8 mouse cellular contexts compared by ENCODE assay signal in genomic region chr5:23711244-23711643, GRCm38 (mm10). TPM values are rescaled to one million over a fixed set of nuclear protein-coding genes. Genes with fewer than 3 reads are reported as not detected.
DNase-seq lines count a peak whose midpoint lies in the region; ATAC-seq and TF ChIP-seq lines count a peak whose summit lies in the region.

No protein-coding gene starts in this region.

- 97% methylated on average over 4 of the region's 4 CpGs for WGBS in forebrain, embryonic 15.5 days
- 97% methylated on average over 4 of the region's 4 CpGs for WGBS in forebrain, embryonic 14.5 days
- 92% methylated on average over 4 of the region's 4 CpGs for whole genome bisulfite sequencing in liver, embryonic 11.5 days
- WGBS in liver, postnatal 0 days (ENCODE audit: insufficient replicate concordance): 93% methylated on average over 4 of the region's 4 CpGs
- WGBS in limb, embryonic 13.5 days: 96% methylated on average over 4 of the region's 4 CpGs

- peak overlapping the region; percentile 70; the same call in 1 of the 2 replicates for H3K4me3 ChIP-seq in forebrain, embryonic 15.5 days
- H3K4me3 ChIP-seq in forebrain, embryonic 14.5 days (ENCODE audit: low read depth, low read length): no peak overlapping the region
- H3K4me3 ChIP-seq in liver, embryonic 11.5 days (ENCODE audit: low read depth, low read length): peak overlapping the region; percentile 77
- no peak overlapping the region for H3K4me3 ChIP-seq in liver, postnatal 0 days (ENCODE audit: low read depth, low read length)
- peak overlapping the region; percentile 30 to 44; a peak in 3 of 4 replicates for H3K4me3 ChIP-seq in MEL (ENCODE audit: control insufficient read depth in 1 of 2, insufficient read depth in 1 of 2, low read depth in 2 of 2, low read length in 2 of 2)
- peak overlapping the region; percentile 75 for H3K4me3 ChIP-seq in limb, embryonic 13.5 days

- H3K9ac ChIP-seq in forebrain, embryonic 15.5 days (replicated peaks): no peak overlapping the region
- H3K9ac ChIP-seq in forebrain, embryonic 14.5 days (ENCODE audit: low read length): no peak overlapping the region
- H3K9ac ChIP-seq in liver, embryonic 11.5 days (ENCODE audit: low read depth, low read length): no peak overlapping the region
- no peak overlapping the region for H3K9ac ChIP-seq in liver, postnatal 0 days (replicated peaks)
- H3K9ac ChIP-seq in MEL (ENCODE audit: control insufficient read depth, low read depth, low read length, poor library complexity, severe bottlenecking): peak overlapping the region; percentile 20
- no peak overlapping the region for H3K9ac ChIP-seq in limb, embryonic 13.5 days

- no peak overlapping the region for H3K4me2 ChIP-seq in forebrain, embryonic 15.5 days (replicated peaks)
- no peak overlapping the region; the same call in 1 of the 2 replicates for H3K4me2 ChIP-seq in forebrain, embryonic 14.5 days (ENCODE audit: low read length)
- peak overlapping the region; percentile 68 for H3K4me2 ChIP-seq in liver, embryonic 11.5 days
- H3K4me2 ChIP-seq in liver, postnatal 0 days (ENCODE audit: low read depth, low read length): no peak overlapping the region
- peak overlapping the region; percentile 78 for H3K4me2 ChIP-seq in limb, embryonic 13.5 days (replicated peaks)

- H3K27ac ChIP-seq in forebrain, embryonic 15.5 days (replicated peaks): no peak overlapping the region
- H3K27ac ChIP-seq in forebrain, embryonic 14.5 days (ENCODE audit: low read depth, low read length): no peak overlapping the region
- no peak overlapping the region for H3K27ac ChIP-seq in liver, embryonic 11.5 days (ENCODE audit: low read depth, low read length)
- no peak overlapping the region for H3K27ac ChIP-seq in liver, postnatal 0 days (ENCODE audit: low read depth)
- no peak overlapping the region for H3K27ac ChIP-seq in MEL (ENCODE audit: control insufficient read depth, low read depth, low read length)
- no peak overlapping the region for H3K27ac ChIP-seq in limb, embryonic 13.5 days

- no peaks in the 10 kb centered on the region for H3K9me3 ChIP-seq in forebrain, embryonic 15.5 days
- H3K9me3 ChIP-seq in forebrain, embryonic 14.5 days (replicated peaks; ENCODE audit: control insufficient read depth, low read length): no peaks in the 10 kb centered on the region; the same call in 1 of the 2 replicates
- peaks cover 45% of the 10 kb centered on the region for H3K9me3 ChIP-seq in liver, embryonic 11.5 days (ENCODE audit: control insufficient read depth, low read length)
- peaks cover 7% of the 10 kb centered on the region for H3K9me3 ChIP-seq in liver, postnatal 0 days (ENCODE audit: low read length)
- no peaks in the 10 kb centered on the region for H3K9me3 ChIP-seq in MEL (replicated peaks; ENCODE audit: insufficient read depth, low read length)
- peaks cover 40% of the 10 kb centered on the region for H3K9me3 ChIP-seq in limb, embryonic 13.5 days

- no peak; a peak in 1 of 4 replicates for TF ChIP-seq POLR2A in MEL (IDR thresholded peaks at IDR 0.05; ENCODE audit: control insufficient read depth in 1 of 2, insufficient read depth in 1 of 2, low read depth in 1 of 2, low read length in 2 of 2, poor library complexity in 1 of 2)

- ATAC-seq in forebrain, embryonic 15.5 days (replicated peaks): no peak
- ATAC-seq in forebrain, embryonic 14.5 days: no peak
- no peak for ATAC-seq in liver, embryonic 11.5 days (replicated peaks; ENCODE audit: low FRiP score)
- no peak for ATAC-seq in liver, postnatal 0 days
- ATAC-seq in limb, embryonic 13.5 days (ENCODE audit: low FRiP score, low read depth): no peak

- TF ChIP-seq CTCF in liver, postnatal 0 days (IDR thresholded peaks at IDR 0.05; ENCODE audit: low read depth): no peak
- no peak for TF ChIP-seq CTCF in MEL (IDR thresholded peaks at IDR 0.05 in 2 of 3, conservative IDR thresholded peaks at IDR 0.05 in 1 of 3; ENCODE audit: control insufficient read depth in 1 of 3, insufficient read depth in 1 of 3, low read depth in 2 of 3, low read length in 3 of 3, poor library complexity in 1 of 3, severe bottlenecking in 1 of 3)

- no peak for DNase-seq in forebrain, embryonic 14.5 days (ENCODE audit: low spot score)
- no peak for DNase-seq in liver, embryonic 11.5 days (ENCODE audit: low spot score)
- DNase-seq in liver, postnatal 0 days: no peak
- peak; percentile 65 for DNase-seq in MEL (ENCODE audit: low read depth, low spot score)
- DNase-seq in T-cell, adult 2 months (ENCODE audit: low spot score): no peak
- no peak for DNase-seq in lung, postnatal 14 days

- H3K4me1 ChIP-seq in forebrain, embryonic 15.5 days: peaks cover 4% of the 10 kb centered on the region; the same call in 1 of the 2 replicates
- H3K4me1 ChIP-seq in forebrain, embryonic 14.5 days (ENCODE audit: control insufficient read depth, insufficient read depth, low read length): no peaks in the 10 kb centered on the region
- H3K4me1 ChIP-seq in liver, embryonic 11.5 days (replicated peaks; ENCODE audit: control insufficient read depth, insufficient read depth, low read length): no peaks in the 10 kb centered on the region
- H3K4me1 ChIP-seq in liver, postnatal 0 days (ENCODE audit: insufficient read depth): no peaks in the 10 kb centered on the region
- H3K4me1 ChIP-seq in MEL (ENCODE audit: control insufficient read depth in 1 of 2, insufficient read depth in 2 of 2, low read length in 2 of 2): no peaks in the 10 kb centered on the region; a peak in 2 of 4 replicates
- no peaks in the 10 kb centered on the region for H3K4me1 ChIP-seq in limb, embryonic 13.5 days

- H3K79me2 ChIP-seq in MEL (ENCODE audit: control insufficient read depth, insufficient read depth, low read length, poor library complexity): peaks cover 10% of the 10 kb centered on the region

- no peak for TF ChIP-seq EP300 in liver, postnatal 0 days (IDR thresholded peaks at IDR 0.05; ENCODE audit: low read depth)
- TF ChIP-seq EP300 in MEL (IDR thresholded peaks at IDR 0.05; ENCODE audit: low read depth in 1 of 2, low read length in 2 of 2): no peak

- H3K27me3 ChIP-seq in forebrain, embryonic 15.5 days: no peaks in the 10 kb centered on the region
- H3K27me3 ChIP-seq in forebrain, embryonic 14.5 days (replicated peaks; ENCODE audit: control insufficient read depth, insufficient read depth, low read length): no peaks in the 10 kb centered on the region
- no peaks in the 10 kb centered on the region for H3K27me3 ChIP-seq in liver, embryonic 11.5 days (replicated peaks; ENCODE audit: control insufficient read depth, insufficient read depth, low read length)
- H3K27me3 ChIP-seq in liver, postnatal 0 days (ENCODE audit: insufficient read depth, low read length): no peaks in the 10 kb centered on the region
- H3K27me3 ChIP-seq in MEL (ENCODE audit: control insufficient read depth in 1 of 2, insufficient read depth in 2 of 2, low read length in 2 of 2): no peaks in the 10 kb centered on the region
- no peaks in the 10 kb centered on the region for H3K27me3 ChIP-seq in limb, embryonic 13.5 days

- H3K36me3 ChIP-seq in forebrain, embryonic 15.5 days: peaks cover 20% of the 10 kb centered on the region
- peaks cover 18% of the 10 kb centered on the region for H3K36me3 ChIP-seq in forebrain, embryonic 14.5 days (ENCODE audit: control insufficient read depth, insufficient read depth, low read length)
- H3K36me3 ChIP-seq in liver, embryonic 11.5 days (ENCODE audit: control insufficient read depth, insufficient read depth, low read length): peaks cover 47% of the 10 kb centered on the region
- peaks cover 5% of the 10 kb centered on the region; the same call in 1 of the 2 replicates for H3K36me3 ChIP-seq in liver, postnatal 0 days (replicated peaks; ENCODE audit: insufficient read depth, low read length)
- peaks cover 5 to 13% of the 10 kb centered on the region in 2 experiments for H3K36me3 ChIP-seq in MEL (ENCODE audit: control insufficient read depth in 1 of 2, insufficient read depth in 2 of 2, low read length in 2 of 2)
- peaks cover 47% of the 10 kb centered on the region for H3K36me3 ChIP-seq in limb, embryonic 13.5 days

- no peak for TF ChIP-seq RAD21 in MEL (IDR thresholded peaks at IDR 0.05; ENCODE audit: low read depth, low read length)

TF ChIP-seq in MEL, 35 proteins besides CTCF, POLR2A, EP300 and RAD21:
- TF ChIP-seq GABPA (IDR thresholded peaks at IDR 0.05; ENCODE audit: low read depth, low read length): no peak
- no peak for TF ChIP-seq KAT2A (conservative IDR thresholded peaks at IDR 0.05; ENCODE audit: low read depth, low read length)
- no peak for TF ChIP-seq TCF12 (IDR thresholded peaks at IDR 0.05; ENCODE audit: low read depth, low read length)
- TF ChIP-seq MYC (IDR thresholded peaks at IDR 0.05; ENCODE audit: low read depth, low read length): no peak
- 0 out of 2 replicates have a peak, but pooled peaks have one; percentile 8 for TF ChIP-seq SIN3A (IDR thresholded peaks at IDR 0.05; ENCODE audit: low read length)
- TF ChIP-seq POLR2AphosphoS2 (IDR thresholded peaks at IDR 0.05; ENCODE audit: low read length): peak; percentile 94
- no peak for TF ChIP-seq CHD2 (IDR thresholded peaks at IDR 0.05; ENCODE audit: low read length)
- no peak for TF ChIP-seq RCOR1 (IDR thresholded peaks at IDR 0.05; ENCODE audit: low read depth, low read length)
TF ChIP-seq in MEL: peak in this region for 2.

RNA-seq across cellular contexts. Expression of gene Srpk2, which starts 26.8 kb away (rescaled TPM):
- 96.2 and 99.9 TPM in 2 replicates for polyA plus RNA-seq in forebrain, embryonic 15.5 days (2015; fragmentation: Nextera tagmentation; extraction: Ambion mirVana)
- polyA plus RNA-seq in forebrain, embryonic 14.5 days (2014; fragmentation: Nextera tagmentation; extraction: Ambion mirVana): 98.4 and 102 TPM in 2 replicates
- polyA plus RNA-seq in liver, embryonic 11.5 days (2014; fragmentation: Nextera tagmentation; extraction: Ambion mirVana): 20.7 and 20.8 TPM in 2 replicates
- polyA plus RNA-seq in liver, postnatal 0 days (2015; fragmentation: Nextera tagmentation; extraction: Ambion mirVana): 9.6 and 10.9 TPM in 2 replicates
- total RNA-seq in MEL (2012; rRNA removed): 11.2 and 13.3 TPM in 2 replicates
- 10 to 100 TPM; 16.9 to 41.7 TPM for polyA plus RNA-seq in MEL (2012; ENCODE audit: insufficient read depth in 1 of 2, insufficient read length in 2 of 2, low read depth in 1 of 2, low replicate concordance in 2 of 2, missing spikeins in 1 of 2)
- 73.6 and 73.7 TPM in 2 replicates for polyA plus RNA-seq in limb, embryonic 13.5 days (2015; fragmentation: Nextera tagmentation; extraction: Ambion mirVana)

Comparison
In these comparisons a context has a peak if more than half of its experiments do, and no peak if none do; other contexts are left out.
1. H3K4me2 ChIP-seq: peak in liver, embryonic 11.5 days (single experiment) and limb, embryonic 13.5 days (single experiment); none in forebrain, embryonic 15.5 days (single experiment), forebrain, embryonic 14.5 days (single experiment) and liver, postnatal 0 days (single experiment).
2. H3K4me3 ChIP-seq: peak in forebrain, embryonic 15.5 days (single experiment), liver, embryonic 11.5 days (single experiment), MEL (2 of 2) and limb, embryonic 13.5 days (single experiment); none in forebrain, embryonic 14.5 days (single experiment) and liver, postnatal 0 days (single experiment).